Mouse (Mus musculus) megakaryocyte, embryonic 14.5 days (primary cell): ENCODE measurements at regions not wholly inside any gene's neighbourhood (a gene's known extent, or its start where the extent isn't known, plus 50 kb on each side); places are given as distances from the start of the nearest gene placed in this dataset.

Source experiments
- H3K27me3 ChIP-seq: replicated peaks from 2 replicates; pipeline ENCODE3; 2012; ENCODE audit warnings: inconsistent platforms
- H3K36me3 ChIP-seq: replicated peaks from 2 replicates; pipeline ENCODE3; 2012; ENCODE audit warnings: low read length, inconsistent platforms, mixed read lengths
- H3K4me1 ChIP-seq: 2 replicates; pipeline ENCODE4 v1.6.1; 2012; ENCODE audit warnings: inconsistent platforms
- H3K4me3 ChIP-seq: replicated peaks from 2 replicates; pipeline ENCODE3; 2012; ENCODE audit warnings: moderate library complexity, mild to moderate bottlenecking, inconsistent platforms
- H3K9me3 ChIP-seq: 2 replicates; pipeline ENCODE4 v1.6.1; 2012; ENCODE audit warnings: inconsistent platforms
- FLI1 ChIP-seq: IDR thresholded peaks from 2 replicates; pipeline ENCODE4 v1.6.1; 2012; ENCODE audit warnings: low read length, inconsistent platforms, mixed read lengths
- GATA1 ChIP-seq: IDR thresholded peaks from 3 replicates; pipeline ENCODE4 v1.6.1; 2012; ENCODE audit warnings: mixed read lengths, low read length, inconsistent platforms, borderline replicate concordance

- Histone ChIP-seq H3K36me3 (no peaks in the 10 kb centered on the region), H3K27me3 (no peaks in the 10 kb centered on the region), H3K4me3 (no peak overlapping the region), H3K9me3 (peaks cover 8% of the 10 kb centered on the region), H3K4me1 (no peaks in the 10 kb centered on the region)
- TF ChIP-seq GATA1 = no peak
- TF ChIP-seq FLI1 = no peak
These were observed 97.5 kb upstream of the Gk2 start for GRCm38 (mm10) chr5:97554274-97554673.

GRCm38 (mm10) chr5:97553122-97553521, 96.3 kb upstream of the Gk2 start:
- no peak for TF ChIP-seq GATA1
- TF ChIP-seq FLI1 = no peak
- Histone ChIP-seq H3K9me3 (peaks cover 8% of the 10 kb centered on the region), H3K36me3 (no peaks in the 10 kb centered on the region), H3K27me3 (no peaks in the 10 kb centered on the region), H3K4me1 (no peaks in the 10 kb centered on the region), H3K4me3 (no peak overlapping the region)

- H3K36me3 ChIP-seq = no peaks in the 10 kb centered on the region
- TF ChIP-seq GATA1 = no peak
- no peak for TF ChIP-seq FLI1
These were observed 80.9 kb upstream of the Gk2 start for GRCm38 (mm10) chr5:97537492-97538257.

GRCm38 (mm10) chr5:97533733-97534132, 76.9 kb upstream of the Gk2 start:
- no peaks in the 10 kb centered on the region for H3K36me3 ChIP-seq
- no peaks in the 10 kb centered on the region for H3K4me1 ChIP-seq
- H3K9me3 ChIP-seq = no peaks in the 10 kb centered on the region
- H3K4me3 ChIP-seq = peak overlapping the region; percentile 33
- TF ChIP-seq FLI1 (no peak), GATA1 (no peak)
- no peaks in the 10 kb centered on the region for H3K27me3 ChIP-seq

More at GRCm38 (mm10) chr5:97537492-97538257, 80.9 kb upstream of the Gk2 start:
- H3K4me3 ChIP-seq = no peak overlapping the region
- no peaks in the 10 kb centered on the region for H3K4me1 ChIP-seq
- no peaks in the 10 kb centered on the region for H3K9me3 ChIP-seq
- H3K27me3 ChIP-seq = no peaks in the 10 kb centered on the region

GRCm38 (mm10) chr5:97527555-97527954, 70.7 kb upstream of the Gk2 start:
- H3K9me3 ChIP-seq = 0 out of 2 replicates have a peak, but pooled peaks cover 3% of the 10 kb centered on the region
- H3K4me1 ChIP-seq = no peaks in the 10 kb centered on the region
- H3K4me3 ChIP-seq = no peak overlapping the region
- no peaks in the 10 kb centered on the region for H3K36me3 ChIP-seq
- no peak for TF ChIP-seq FLI1
- TF ChIP-seq GATA1 = no peak
- no peaks in the 10 kb centered on the region for H3K27me3 ChIP-seq
